ENCODE assay signal across 19 mouse cellular contexts in genomic region chr8:95822096-95822495, GRCm38 (mm10).
"Had no signal": no experiment of that assay in that cellular context is flagged by ENCODE, and none has a peak within 500 bp of the region (broad histone marks: within the 10 kb centered on the region; RNA-seq: fewer than 3 reads in every experiment).

No protein-coding gene starts in this region.

- H3K4me2 ChIP-seq: limb, embryonic 13.5 days; liver, embryonic 13.5 days; lung, embryonic 14.5 days; midbrain, embryonic 12.5 days; midbrain, embryonic 15.5 days; neural tube, embryonic 12.5 days; neural tube, embryonic 15.5 days had no signal

- H3K4me1 ChIP-seq: limb, embryonic 10.5 days; limb, embryonic 13.5 days; midbrain, embryonic 12.5 days; midbrain, embryonic 15.5 days; neural tube, embryonic 12.5 days; neural tube, embryonic 15.5 days had no signal

- H3K9me3 ChIP-seq: limb, embryonic 10.5 days; limb, embryonic 13.5 days; liver, embryonic 13.5 days; midbrain, embryonic 12.5 days; midbrain, embryonic 15.5 days; neural tube, embryonic 12.5 days; neural tube, embryonic 15.5 days had no signal

- ATAC-seq: midbrain, embryonic 15.5 days had no signal

- H3K27me3 ChIP-seq: liver, embryonic 13.5 days; midbrain, embryonic 12.5 days; midbrain, embryonic 15.5 days; neural tube, embryonic 12.5 days; neural tube, embryonic 15.5 days had no signal

- H3K27ac ChIP-seq: limb, embryonic 10.5 days; limb, embryonic 13.5 days; liver, embryonic 13.5 days; macrophage; midbrain, embryonic 12.5 days; midbrain, embryonic 15.5 days; neural tube, embryonic 12.5 days; neural tube, embryonic 15.5 days; stomach, postnatal 0 days had no signal

- H3K4me3 ChIP-seq: limb, embryonic 10.5 days; limb, embryonic 13.5 days; liver, embryonic 13.5 days; midbrain, embryonic 12.5 days; midbrain, embryonic 15.5 days; neural tube, embryonic 12.5 days; neural tube, embryonic 15.5 days had no signal

- H3K36me3 ChIP-seq: limb, embryonic 10.5 days; limb, embryonic 13.5 days; liver, embryonic 13.5 days; midbrain, embryonic 12.5 days; midbrain, embryonic 15.5 days; neural tube, embryonic 12.5 days; neural tube, embryonic 15.5 days had no signal

- DNase-seq: kidney, adult 9 months; kidney, postnatal 14 days; kidney, postnatal 4 days; liver; liver, embryonic 13.5 days; lung, embryonic 14.5 days; right cerebral cortex, adult 18-20 months; right cerebral cortex, postnatal 14 days; right cerebral cortex, postnatal 4 days; thymus, adult 2 months; thymus, postnatal 25 days had no signal

- H3K9ac ChIP-seq: limb, embryonic 13.5 days; liver, embryonic 13.5 days; lung, embryonic 14.5 days; midbrain, embryonic 12.5 days; midbrain, embryonic 15.5 days; neural tube, embryonic 12.5 days; neural tube, embryonic 15.5 days had no signal
